Mouse (Mus musculus): ENCODE results near the gene Slc7a6. TPM values are rescaled to one million over a fixed set of nuclear protein-coding genes. Genes with fewer than 3 reads are reported as not detected.

Slc7a6 gene
- polyA plus RNA-seq, 1 experiment = 3.6 TPM

- peaks cover 2% of the 10 kb centered on the region for H3K36me3 ChIP-seq (replicated peaks; ENCODE audit: low read length)
- TF ChIP-seq FLI1 (IDR thresholded peaks at IDR 0.05; ENCODE audit: low read length) (no peak), GATA1 (IDR thresholded peaks at IDR 0.05; ENCODE audit: borderline replicate concordance, low read length) (no peak)
- H3K4me3 ChIP-seq (replicated peaks) = no peak overlapping the region
- H3K9me3 ChIP-seq = no peaks in the 10 kb centered on the region
- peaks cover 30% of the 10 kb centered on the region for H3K4me1 ChIP-seq
- no peaks in the 10 kb centered on the region for H3K27me3 ChIP-seq (replicated peaks)
Measured at GRCm38 (mm10) chr8:106173566-106173965, 4.9 kb downstream of the Slc7a6 start.

- Histone ChIP-seq H3K36me3 (replicated peaks; ENCODE audit: low read length) (peaks cover 26% of the 10 kb centered on the region), H3K4me3 (replicated peaks) (no peak overlapping the region), H3K9me3 (no peaks in the 10 kb centered on the region), H3K4me1 (peaks cover 21% of the 10 kb centered on the region; the same call in 1 of the 2 replicates), H3K27me3 (replicated peaks) (no peaks in the 10 kb centered on the region)
- TF ChIP-seq FLI1 (IDR thresholded peaks at IDR 0.05; ENCODE audit: low read length) (no peak), GATA1 (IDR thresholded peaks at IDR 0.05; ENCODE audit: borderline replicate concordance, low read length) (no peak)
Measured at GRCm38 (mm10) chr8:106176891-106177290, 8.2 kb downstream of the Slc7a6 start.

- Histone ChIP-seq H3K4me3 (replicated peaks) (no peak overlapping the region), H3K27me3 (replicated peaks) (no peaks in the 10 kb centered on the region), H3K9me3 (no peaks in the 10 kb centered on the region), H3K4me1 (peaks cover 19% of the 10 kb centered on the region), H3K36me3 (replicated peaks; ENCODE audit: low read length) (peaks cover 32% of the 10 kb centered on the region)
- TF ChIP-seq FLI1 (IDR thresholded peaks at IDR 0.05; ENCODE audit: low read length) (no peak), GATA1 (IDR thresholded peaks at IDR 0.05; ENCODE audit: borderline replicate concordance, low read length) (no peak)
Measured at GRCm38 (mm10) chr8:106177594-106177993, 8.9 kb downstream of the Slc7a6 start.

- Histone ChIP-seq H3K4me1 (peaks cover 27% of the 10 kb centered on the region), H3K36me3 (replicated peaks; ENCODE audit: low read length) (peaks cover 41% of the 10 kb centered on the region), H3K4me3 (replicated peaks) (no peak overlapping the region), H3K9me3 (no peaks in the 10 kb centered on the region), H3K27me3 (replicated peaks) (no peaks in the 10 kb centered on the region)
- TF ChIP-seq GATA1 (IDR thresholded peaks at IDR 0.05; ENCODE audit: borderline replicate concordance, low read length) (no peak), FLI1 (IDR thresholded peaks at IDR 0.05; ENCODE audit: low read length) (no peak)
Measured at GRCm38 (mm10) chr8:106178428-106178827, 9.8 kb downstream of the Slc7a6 start.

GRCm38 (mm10) chr8:106185628-106186270, 17.1 kb downstream of the Slc7a6 start:
- Histone ChIP-seq H3K4me3 (replicated peaks) (no peak overlapping the region), H3K36me3 (replicated peaks; ENCODE audit: low read length) (peaks cover 84% of the 10 kb centered on the region), H3K27me3 (replicated peaks) (no peaks in the 10 kb centered on the region), H3K9me3 (0 out of 2 replicates have a peak, but pooled peaks cover 4% of the 10 kb centered on the region), H3K4me1 (peaks cover 51% of the 10 kb centered on the region)
- TF ChIP-seq GATA1 (IDR thresholded peaks at IDR 0.05; ENCODE audit: borderline replicate concordance, low read length) (no peak), FLI1 (IDR thresholded peaks at IDR 0.05; ENCODE audit: low read length) (no peak)

- Histone ChIP-seq H3K36me3 (replicated peaks; ENCODE audit: low read length) (peaks cover 87% of the 10 kb centered on the region), H3K4me3 (replicated peaks) (no peak overlapping the region), H3K4me1 (peaks cover 58% of the 10 kb centered on the region), H3K27me3 (replicated peaks) (no peaks in the 10 kb centered on the region), H3K9me3 (0 out of 2 replicates have a peak, but pooled peaks cover 4% of the 10 kb centered on the region)
- TF ChIP-seq GATA1 (IDR thresholded peaks at IDR 0.05; ENCODE audit: borderline replicate concordance, low read length) (no peak), FLI1 (IDR thresholded peaks at IDR 0.05; ENCODE audit: low read length) (no peak)
Measured at GRCm38 (mm10) chr8:106186394-106186793, 17.7 kb downstream of the Slc7a6 start.

- H3K9me3 ChIP-seq = 0 out of 2 replicates have a peak, but pooled peaks cover 4% of the 10 kb centered on the region
- H3K4me1 ChIP-seq = peaks cover 64% of the 10 kb centered on the region
- H3K4me3 ChIP-seq (replicated peaks) = no peak overlapping the region
- peaks cover 88% of the 10 kb centered on the region for H3K36me3 ChIP-seq (replicated peaks; ENCODE audit: low read length)
- H3K27me3 ChIP-seq (replicated peaks) = no peaks in the 10 kb centered on the region
- TF ChIP-seq FLI1 (IDR thresholded peaks at IDR 0.05; ENCODE audit: low read length) (no peak), GATA1 (IDR thresholded peaks at IDR 0.05; ENCODE audit: borderline replicate concordance, low read length) (no peak)
Measured at GRCm38 (mm10) chr8:106189162-106189561, 20.5 kb downstream of the Slc7a6 start.

- H3K4me1 ChIP-seq = peaks cover 59% of the 10 kb centered on the region
- H3K9me3 ChIP-seq = 0 out of 2 replicates have a peak, but pooled peaks cover 4% of the 10 kb centered on the region
- no peak for TF ChIP-seq GATA1 (IDR thresholded peaks at IDR 0.05; ENCODE audit: borderline replicate concordance, low read length)
- no peak for TF ChIP-seq FLI1 (IDR thresholded peaks at IDR 0.05; ENCODE audit: low read length)
- H3K4me3 ChIP-seq (replicated peaks) = no peak overlapping the region
- peaks cover 88% of the 10 kb centered on the region for H3K36me3 ChIP-seq (replicated peaks; ENCODE audit: low read length)
- no peaks in the 10 kb centered on the region for H3K27me3 ChIP-seq (replicated peaks)
Measured at GRCm38 (mm10) chr8:106191639-106192038, 23.0 kb downstream of the Slc7a6 start.

- no peaks in the 10 kb centered on the region for H3K9me3 ChIP-seq
- no peaks in the 10 kb centered on the region for H3K27me3 ChIP-seq (replicated peaks)
- no peak overlapping the region for H3K4me3 ChIP-seq (replicated peaks)
- TF ChIP-seq GATA1 (IDR thresholded peaks at IDR 0.05; ENCODE audit: borderline replicate concordance, low read length) = no peak
- no peak for TF ChIP-seq FLI1 (IDR thresholded peaks at IDR 0.05; ENCODE audit: low read length)
- H3K36me3 ChIP-seq (replicated peaks; ENCODE audit: low read length) = peaks cover 88% of the 10 kb centered on the region
- H3K4me1 ChIP-seq = peaks cover 53% of the 10 kb centered on the region
Measured at GRCm38 (mm10) chr8:106193162-106193561, 24.5 kb downstream of the Slc7a6 start.

- no peaks in the 10 kb centered on the region for H3K9me3 ChIP-seq
- no peak overlapping the region for H3K4me3 ChIP-seq (replicated peaks)
- TF ChIP-seq FLI1 (IDR thresholded peaks at IDR 0.05; ENCODE audit: low read length) (no peak), GATA1 (IDR thresholded peaks at IDR 0.05; ENCODE audit: borderline replicate concordance, low read length) (no peak)
- H3K4me1 ChIP-seq = peaks cover 57% of the 10 kb centered on the region
- no peaks in the 10 kb centered on the region for H3K27me3 ChIP-seq (replicated peaks)
- H3K36me3 ChIP-seq (replicated peaks; ENCODE audit: low read length) = peaks cover 90% of the 10 kb centered on the region
Measured at GRCm38 (mm10) chr8:106194062-106194461, 25.4 kb downstream of the Slc7a6 start.
